Mouse (Mus musculus): ENCODE measurements at regions not wholly inside any gene's neighbourhood (a gene's known extent, or its start where the extent isn't known, plus 50 kb on each side); places are given as distances from the start of the nearest gene placed in this dataset.

GRCm38 (mm10) chr6:35379890-35380289 lies 53.9 kb upstream of the Fam180a start (continued):
- TF ChIP-seq POLR2AphosphoS2 (IDR thresholded peaks at IDR 0.05; ENCODE audit: low read depth, low read length) = no peak
- peak; percentile 83 for TF ChIP-seq SMC3 (IDR thresholded peaks at IDR 0.05; ENCODE audit: low read depth, low read length)
- no peak for TF ChIP-seq JUN (IDR thresholded peaks at IDR 0.05; ENCODE audit: insufficient read depth, low read depth, low read length)

- H3K4me2 ChIP-seq (ENCODE audit: insufficient read depth, low read depth, poor library complexity, severe bottlenecking) = no peak overlapping the region
- H3K4me3 ChIP-seq (replicated peaks in 1 of 3; ENCODE audit: low read depth in 2 of 3, low read length in 2 of 3, poor library complexity in 1 of 3) = no peak overlapping the region
- H3K27ac ChIP-seq (ENCODE audit: insufficient read depth, low read depth) = no peak overlapping the region
- no peak overlapping the region for H3K9ac ChIP-seq (ENCODE audit: insufficient read depth, low read depth)
- in situ Hi-C loops (cut with MboI; ENCODE audit: low pct_ligation_motif_present, low pct_unique_long_range_greater_than_20kb, low sequenced_read_pairs) = no loop called here
- H3K36me3 ChIP-seq (replicated peaks in 1 of 2; ENCODE audit: control insufficient read depth in 1 of 2, insufficient read depth in 1 of 2, low read length in 1 of 2) = no peaks in the 10 kb centered on the region
- H3K27me3 ChIP-seq (replicated peaks) = no peaks in the 10 kb centered on the region
- dilution Hi-C loops (cut with MboI; ENCODE audit: extremely low pct_ligation_motif_present, extremely low pct_unique_long_range_greater_than_20kb, low sequenced_read_pairs) = no loop called here
- no peaks in the 10 kb centered on the region for H3K79me2 ChIP-seq (replicated peaks; ENCODE audit: control insufficient read depth, extremely low read depth, insufficient read depth, poor library complexity, severe bottlenecking)
- TF ChIP-seq GABPA (IDR thresholded peaks at IDR 0.05; ENCODE audit: insufficient replicate concordance, low read depth, low read length) = no peak
- no peak for TF ChIP-seq PAX5 (IDR thresholded peaks at IDR 0.05; ENCODE audit: low read length)
- peaks cover 0 to 14% of the 10 kb centered on the region in 2 experiments; a peak in 2 of 4 replicates for H3K4me1 ChIP-seq (ENCODE audit: control insufficient read depth in 1 of 2, insufficient read depth in 2 of 2)
- H3K9me3 ChIP-seq (replicated peaks; ENCODE audit: low read length) = no peaks in the 10 kb centered on the region
- no peak for DNase-seq (ENCODE audit: extremely low read depth)
These were observed 52.9 kb upstream of the Fam180a start for GRCm38 (mm10) chr6:35378851-35379250.

GRCm38 (mm10) chr6:35377535-35377934 lies 51.6 kb upstream of the Fam180a start:
- Histone ChIP-seq H3K4me3 (replicated peaks in 1 of 3; ENCODE audit: low read depth in 2 of 3, low read length in 2 of 3, poor library complexity in 1 of 3) (no peak overlapping the region), H3K9me3 (replicated peaks; ENCODE audit: low read length) (no peaks in the 10 kb centered on the region), H3K27me3 (replicated peaks) (no peaks in the 10 kb centered on the region), H3K36me3 (replicated peaks in 1 of 2; ENCODE audit: control insufficient read depth in 1 of 2, insufficient read depth in 1 of 2, low read length in 1 of 2) (no peaks in the 10 kb centered on the region), H3K27ac (ENCODE audit: insufficient read depth, low read depth) (no peak overlapping the region), H3K4me2 (ENCODE audit: insufficient read depth, low read depth, poor library complexity, severe bottlenecking) (no peak overlapping the region), H3K79me2 (replicated peaks; ENCODE audit: control insufficient read depth, extremely low read depth, insufficient read depth, poor library complexity, severe bottlenecking) (no peaks in the 10 kb centered on the region), H3K9ac (ENCODE audit: insufficient read depth, low read depth) (no peak overlapping the region), H3K4me1 (ENCODE audit: control insufficient read depth in 1 of 2, insufficient read depth in 2 of 2) (peaks cover 0 to 14% of the 10 kb centered on the region in 2 experiments; a peak in 2 of 4 replicates)
- in situ Hi-C loops (cut with MboI; ENCODE audit: low pct_ligation_motif_present, low pct_unique_long_range_greater_than_20kb, low sequenced_read_pairs) = no loop called here
- DNase-seq (ENCODE audit: extremely low read depth) = no peak
- dilution Hi-C loops (cut with MboI; ENCODE audit: extremely low pct_ligation_motif_present, extremely low pct_unique_long_range_greater_than_20kb, low sequenced_read_pairs) = no loop called here
- TF ChIP-seq CTCF (conservative IDR thresholded peaks at IDR 0.05 in 1 of 2, IDR thresholded peaks at IDR 0.05 in 1 of 2; ENCODE audit: low read depth in 2 of 2, low read length in 2 of 2) = peak in 1 of 2 experiments; percentile 17; a peak in 1 of 4 replicates
- TF ChIP-seq POLR2AphosphoS2 (IDR thresholded peaks at IDR 0.05; ENCODE audit: low read depth, low read length) = no peak

DNA sequence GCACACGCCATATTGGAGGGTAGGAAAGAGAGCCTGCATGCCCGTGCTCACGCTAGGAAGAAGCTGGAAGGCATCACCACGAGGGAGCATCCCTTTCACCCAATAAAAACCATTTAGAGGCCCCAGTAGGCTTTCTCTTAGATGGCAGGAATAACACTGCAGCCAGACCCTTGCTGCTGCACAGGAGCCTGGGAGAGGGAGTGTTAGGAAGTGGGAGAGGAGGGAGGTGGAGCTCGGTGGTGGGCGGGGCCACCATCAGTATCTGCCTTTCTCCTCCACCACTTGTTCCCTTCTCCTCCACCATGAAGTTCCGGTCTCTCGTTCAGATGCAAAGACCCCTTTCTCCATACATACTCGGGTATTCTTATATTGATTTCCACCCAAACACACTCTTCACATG lies 50.6 kb upstream of the Fam180a start:
- in situ Hi-C loops (cut with MboI; ENCODE audit: low pct_ligation_motif_present, low pct_unique_long_range_greater_than_20kb, low sequenced_read_pairs) = no loop called here
- H3K4me2 ChIP-seq (ENCODE audit: insufficient read depth, low read depth, poor library complexity, severe bottlenecking) = no peak overlapping the region
- H3K4me1 ChIP-seq (ENCODE audit: control insufficient read depth in 1 of 2, insufficient read depth in 2 of 2) = peaks cover 0 to 14% of the 10 kb centered on the region in 2 experiments; a peak in 2 of 4 replicates
- no peak overlapping the region for H3K9ac ChIP-seq (ENCODE audit: insufficient read depth, low read depth)
- no peaks in the 10 kb centered on the region for H3K79me2 ChIP-seq (replicated peaks; ENCODE audit: control insufficient read depth, extremely low read depth, insufficient read depth, poor library complexity, severe bottlenecking)
- H3K36me3 ChIP-seq (replicated peaks in 1 of 2; ENCODE audit: control insufficient read depth in 1 of 2, insufficient read depth in 1 of 2, low read length in 1 of 2) = no peaks in the 10 kb centered on the region
- TF ChIP-seq JUND (conservative IDR thresholded peaks at IDR 0.05; ENCODE audit: low read depth, low read length) = no peak
- no peak for TF ChIP-seq MAZ (IDR thresholded peaks at IDR 0.05; ENCODE audit: low read depth, low read length)
- no peak for TF ChIP-seq USF1 (IDR thresholded peaks at IDR 0.05; ENCODE audit: low read depth, low read length)
- no peaks in the 10 kb centered on the region for H3K27me3 ChIP-seq (replicated peaks)
- dilution Hi-C loops (cut with MboI; ENCODE audit: extremely low pct_ligation_motif_present, extremely low pct_unique_long_range_greater_than_20kb, low sequenced_read_pairs) = no loop called here
- H3K4me3 ChIP-seq (replicated peaks in 1 of 3; ENCODE audit: low read depth in 2 of 3, low read length in 2 of 3, poor library complexity in 1 of 3) = no peak overlapping the region
- H3K27ac ChIP-seq (ENCODE audit: insufficient read depth, low read depth) = no peak overlapping the region
- no peak for DNase-seq (ENCODE audit: extremely low read depth)
- no peaks in the 10 kb centered on the region for H3K9me3 ChIP-seq (replicated peaks; ENCODE audit: low read length)

Data from CH12.LX (cell line).